Mouse (Mus musculus) kidney, embryonic 15.5 days (tissue): ENCODE data around the gene B3galt6. TPM values are rescaled to one million over a fixed set of nuclear protein-coding genes. Genes with fewer than 3 reads are reported as not detected.

Source experiments
- ATAC-seq: fragments of 200-750 bp; cut with Nextera tagmentation; replicated peaks from 2 replicates; pipeline ENCODE4 v1.8.0; 2017; ENCODE audit warnings: moderate TSS enrichment; ENCODE audit not compliant: low FRiP score
- H3K27ac ChIP-seq: fragments of 300-500 bp; sonication (generic); 2 replicates; pipeline ENCODE4 v1.5.1; 2015; ENCODE audit warnings: mild to moderate bottlenecking, inconsistent platforms
- H3K27me3 ChIP-seq: fragments of 300-500 bp; sonication (generic); 2 replicates; pipeline ENCODE4 v1.6.1; 2015; ENCODE audit warnings: inconsistent platforms
- H3K36me3 ChIP-seq: fragments of 300-500 bp; sonication (generic); 2 replicates; pipeline ENCODE4 v1.6.1; 2015; ENCODE audit warnings: inconsistent platforms
- H3K4me1 ChIP-seq: fragments of 300-500 bp; sonication (generic); 2 replicates; pipeline ENCODE4 v1.6.1; 2015; ENCODE audit warnings: inconsistent platforms
- H3K4me2 ChIP-seq: fragments of 300-500 bp; sonication (generic); 2 replicates; pipeline ENCODE4 v1.6.1; 2015; ENCODE audit warnings: moderate library complexity, mild to moderate bottlenecking, inconsistent platforms
- H3K4me3 ChIP-seq: fragments of 300-500 bp; sonication (generic); replicated peaks from 2 replicates; pipeline ENCODE4 v1.5.1; 2015; ENCODE audit warnings: mild to moderate bottlenecking, inconsistent platforms
- H3K9ac ChIP-seq: fragments of 300-500 bp; sonication (generic); 2 replicates; pipeline ENCODE4 v1.6.1; 2015; ENCODE audit warnings: mild to moderate bottlenecking, inconsistent platforms
- H3K9me3 ChIP-seq: fragments of 300-500 bp; sonication (generic); replicated peaks from 2 replicates; pipeline ENCODE4 v1.6.1; 2016; ENCODE audit warnings: inconsistent platforms
- WGBS: fragments of 180-500 bp; shearing (Covaris S2); methylation state at CpG from one replicate; pipeline ENCODE4 v1.1.7; 2015; ENCODE audit warnings: mixed read lengths; 5-methylcytosine and 5-hydroxymethylcytosine counted together
- polyA plus RNA-seq: library from polyadenylated mRNA; unstranded; fragments of >200 nt; fragmentation: Nextera tagmentation; extraction: Ambion mirVana; gene quantifications from 2 replicates; pipeline ENCODE4 v1.2.1, GENCODE M21; 2015

The B3galt6 gene
- polyA plus RNA-seq = 17.5 and 18.1 TPM in 2 replicates

DNA sequence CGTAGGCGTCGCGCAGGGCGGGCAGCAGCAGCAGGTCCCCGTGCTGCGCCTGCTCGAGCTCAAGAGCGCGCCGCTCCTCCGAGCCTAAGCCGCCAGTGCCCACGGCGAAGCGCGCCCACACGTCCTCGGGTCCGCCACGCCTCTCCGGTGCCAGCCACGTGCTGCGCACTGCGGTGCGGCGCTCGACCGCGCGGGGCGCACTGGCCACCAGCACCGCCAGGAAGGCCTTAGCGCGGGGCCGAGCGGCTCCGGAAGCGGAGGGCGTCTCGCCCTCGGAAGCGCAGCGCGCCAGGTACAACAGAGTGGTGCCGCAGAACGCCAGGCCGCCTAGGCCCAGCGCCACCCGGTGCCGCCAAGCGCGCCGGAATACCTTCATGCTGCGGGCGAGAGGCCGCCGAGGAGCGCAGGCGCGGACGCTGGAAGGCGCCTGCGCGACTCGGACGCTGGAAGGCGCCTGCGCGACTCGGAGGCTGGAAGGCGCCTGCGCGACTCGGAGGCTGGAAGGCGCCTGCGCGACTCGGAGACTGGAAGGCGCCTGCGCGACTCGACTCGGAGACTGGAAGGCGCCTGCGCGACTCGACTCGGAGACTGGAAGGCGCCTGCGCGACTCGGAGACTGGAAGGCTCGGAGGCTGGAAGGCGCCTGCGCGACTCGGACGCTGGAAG, at the start of gene B3galt6, which contains the start of gene Sdf4:
B3galt6 (minus strand) TSS at position 409 of the 665 bp plus-strand sequence.
Sdf4 (plus strand) TSS at position 632 of the 665 bp plus-strand sequence.
- peaks cover 28% of the 10 kb centered on the region for H3K4me1 ChIP-seq
- H3K9ac ChIP-seq = peak within 1 kb of the TSS; percentile 72
- no peaks in the 10 kb centered on the region for H3K9me3 ChIP-seq
- under 1% methylated on average over 99 of the region's 99 CpGs for WGBS
- ATAC-seq = peak; percentile 87
- peak within 1 kb of the TSS; percentile 68 for H3K4me3 ChIP-seq
- H3K27ac ChIP-seq = peak within 1 kb of the TSS; percentile 97
- no peaks in the 10 kb centered on the region for H3K27me3 ChIP-seq
- peak within 1 kb of the TSS; percentile 98 for H3K4me2 ChIP-seq
- peaks cover 27% of the 10 kb centered on the region for H3K36me3 ChIP-seq

DNA sequence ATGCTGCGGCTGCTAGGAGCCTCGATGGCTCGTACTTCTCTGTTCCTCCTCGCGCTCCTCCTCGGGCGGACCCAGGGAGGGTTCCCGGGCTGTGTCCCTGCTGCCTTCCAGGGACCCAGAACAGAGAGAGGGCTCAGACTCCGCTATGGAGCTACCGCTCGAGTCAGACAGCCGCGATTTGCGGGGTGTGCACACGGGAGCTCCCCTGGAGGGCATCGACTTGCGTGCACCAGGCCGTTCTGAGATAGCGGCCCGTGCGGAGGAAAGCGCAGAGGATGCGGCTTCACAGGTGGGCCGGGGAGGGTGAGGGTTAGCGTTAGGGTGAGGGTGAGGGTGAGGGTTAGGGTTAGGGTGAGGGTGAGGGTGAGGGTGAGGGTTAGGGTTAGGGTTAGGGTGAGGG, 42.5 kb upstream of the B3galt6 start:
- 12% methylated on average over 25 of the region's 25 CpGs for WGBS
- no peak for ATAC-seq

DNA sequence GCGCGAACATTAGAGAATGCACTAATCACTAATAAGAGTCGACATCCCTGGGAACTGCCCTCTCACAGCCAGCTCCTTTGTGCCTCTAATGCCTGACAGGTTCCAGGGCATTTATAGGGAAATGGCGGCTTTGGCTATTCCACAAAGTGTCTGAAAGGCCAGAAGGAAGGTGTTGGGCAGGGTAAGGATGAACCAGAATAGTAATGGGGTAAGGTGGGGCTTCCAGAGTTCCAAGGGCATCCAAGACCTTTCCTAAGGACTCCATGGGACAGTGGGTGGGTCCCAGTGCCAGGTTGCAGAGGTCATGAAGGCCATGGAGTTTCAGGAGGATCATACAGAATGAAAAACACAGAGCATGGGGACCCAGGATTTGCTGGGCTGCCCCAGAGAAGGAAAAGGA, 41.9 kb upstream of the B3galt6 start:
- H3K36me3 ChIP-seq = peaks cover 10% of the 10 kb centered on the region; the same call in 1 of the 2 replicates
- 68% methylated on average over 4 of the region's 4 CpGs for WGBS
- no peak overlapping the region for H3K27ac ChIP-seq
- H3K4me2 ChIP-seq = peak overlapping the region; percentile 55
- H3K9me3 ChIP-seq = no peaks in the 10 kb centered on the region
- 0 out of 2 replicates have a peak overlapping the region, but pooled peaks have one; percentile 10 for H3K9ac ChIP-seq
- peaks cover 49% of the 10 kb centered on the region for H3K4me1 ChIP-seq
- H3K4me3 ChIP-seq = no peak overlapping the region
- no peak for ATAC-seq
- H3K27me3 ChIP-seq = peaks cover 23% of the 10 kb centered on the region

More for the DNA sequence above, 42.5 kb upstream of the B3galt6 start:
- Histone ChIP-seq H3K4me2 (peak overlapping the region; percentile 55), H3K9me3 (no peaks in the 10 kb centered on the region), H3K4me3 (peak overlapping the region; percentile 22), H3K36me3 (peaks cover 6% of the 10 kb centered on the region; the same call in 1 of the 2 replicates), H3K27ac (no peak overlapping the region), H3K27me3 (peaks cover 23% of the 10 kb centered on the region), H3K9ac (0 out of 2 replicates have a peak overlapping the region, but pooled peaks have one; percentile 10), H3K4me1 (peaks cover 49% of the 10 kb centered on the region)

DNA sequence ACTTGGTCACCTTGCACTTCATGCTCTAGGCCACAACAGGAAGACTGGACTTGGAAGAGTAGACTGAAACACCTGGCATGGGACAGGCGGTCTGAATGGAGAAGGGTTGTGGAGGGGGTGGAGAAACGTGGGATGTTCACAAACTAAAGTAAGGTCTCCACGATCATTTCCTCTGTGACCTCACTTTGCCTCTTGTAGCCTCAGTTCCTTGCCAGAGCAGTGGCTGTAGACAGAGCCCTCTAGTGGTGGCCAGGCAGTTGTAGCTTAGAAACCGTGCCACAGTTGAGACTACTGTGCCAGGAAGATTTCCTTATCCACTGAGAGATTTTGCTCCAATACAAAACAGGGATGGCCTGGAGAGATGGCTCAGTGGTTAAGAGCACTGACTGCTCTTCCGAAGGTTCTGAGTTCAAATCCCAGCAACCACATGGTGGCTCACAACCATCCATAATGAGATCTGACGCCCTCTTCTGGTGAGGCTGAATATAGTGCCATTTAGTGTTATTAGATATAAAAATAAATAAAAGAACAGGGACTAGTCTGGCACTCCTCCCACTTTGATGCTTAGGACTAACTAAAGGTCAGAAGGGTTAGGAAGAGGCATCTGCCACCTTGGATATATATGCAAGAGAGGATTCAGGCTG, 41.1 kb upstream of the B3galt6 start:
- peaks cover 49% of the 10 kb centered on the region for H3K4me1 ChIP-seq
- 40% methylated on average over 6 of the region's 6 CpGs for whole genome bisulfite sequencing
- H3K4me3 ChIP-seq = no peak overlapping the region
- peaks cover 14% of the 10 kb centered on the region for H3K36me3 ChIP-seq
- no peaks in the 10 kb centered on the region for H3K9me3 ChIP-seq
- H3K4me2 ChIP-seq = no peak overlapping the region
- H3K27me3 ChIP-seq = peaks cover 23% of the 10 kb centered on the region
- H3K27ac ChIP-seq = peak overlapping the region; percentile 95; the same call in 1 of the 2 replicates
- H3K9ac ChIP-seq = no peak overlapping the region
- no peak for ATAC-seq

DNA sequence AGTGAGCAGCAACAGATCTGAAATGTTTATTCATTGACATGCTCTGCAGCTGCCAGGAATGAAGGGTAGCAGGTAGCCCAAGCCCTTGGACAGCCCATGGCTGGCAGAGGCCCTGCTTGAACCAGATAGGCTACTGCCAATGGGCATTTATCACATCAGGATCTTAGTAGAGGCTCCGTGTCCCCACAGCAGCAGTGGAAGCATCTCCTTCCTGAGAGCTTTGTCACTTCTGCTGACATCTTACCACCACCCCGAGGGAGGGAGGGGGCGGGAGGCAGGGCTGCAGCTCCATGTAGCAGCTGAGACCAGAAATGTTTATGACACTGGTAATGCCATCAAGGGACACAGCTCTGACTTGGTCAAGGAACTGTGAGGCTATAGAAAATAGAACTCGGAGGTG, 40.4 kb upstream of the B3galt6 start:
- ATAC-seq = no peak
- Histone ChIP-seq H3K9ac (no peak overlapping the region), H3K27ac (peak overlapping the region; percentile 95), H3K4me2 (peak overlapping the region; percentile 80; the same call in 1 of the 2 replicates), H3K9me3 (no peaks in the 10 kb centered on the region), H3K4me3 (no peak overlapping the region), H3K36me3 (peaks cover 21% of the 10 kb centered on the region), H3K27me3 (peaks cover 23% of the 10 kb centered on the region), H3K4me1 (peaks cover 49% of the 10 kb centered on the region)
- WGBS = 75% methylated on average over 4 of the region's 4 CpGs

DNA sequence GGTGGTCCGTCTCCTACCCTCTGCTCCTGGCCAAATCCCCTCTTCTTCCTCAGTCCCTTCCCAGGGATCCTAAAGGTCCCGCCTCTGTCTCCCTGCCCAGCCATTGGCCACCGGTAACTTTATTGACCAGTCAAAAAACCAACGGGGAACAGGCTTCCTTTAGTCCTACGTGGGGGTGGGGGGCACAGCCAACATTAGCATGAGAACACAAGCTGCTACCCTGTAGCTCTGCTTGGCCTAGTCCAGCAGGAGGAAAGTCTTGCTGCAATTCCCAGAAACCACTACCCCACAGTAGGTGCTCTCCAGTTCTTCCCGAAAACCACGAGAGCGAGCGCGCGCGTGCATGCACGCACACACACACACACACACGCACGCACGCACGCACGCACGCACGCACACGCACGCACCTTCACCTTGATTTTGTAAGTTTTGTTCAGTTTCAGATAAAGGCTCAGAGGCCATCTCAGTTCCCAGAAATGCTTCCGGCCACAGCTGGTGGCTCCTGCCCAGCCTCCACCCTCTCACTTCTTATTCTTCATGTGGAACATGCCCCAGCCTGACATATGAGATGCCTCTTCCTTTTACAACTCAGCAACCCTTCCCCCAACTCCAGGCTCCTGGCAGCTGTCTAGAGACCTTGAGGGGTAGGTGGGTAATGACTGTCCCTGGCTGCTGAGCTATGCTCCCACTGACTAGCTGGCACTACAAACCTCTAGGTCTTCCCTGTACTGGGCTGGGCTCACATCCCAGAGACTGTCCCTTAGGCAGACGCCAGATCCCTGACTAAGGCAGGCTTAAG, 39.3 kb upstream of the B3galt6 start:
- Histone ChIP-seq H3K9ac (peak overlapping the region; percentile 48), H3K4me1 (peaks cover 49% of the 10 kb centered on the region), H3K4me2 (peak overlapping the region; percentile 80), H3K27me3 (peaks cover 23% of the 10 kb centered on the region), H3K36me3 (peaks cover 31% of the 10 kb centered on the region), H3K27ac (peak overlapping the region; percentile 95), H3K4me3 (peak overlapping the region; percentile 54), H3K9me3 (no peaks in the 10 kb centered on the region)
- under 1% methylated on average over 24 of the region's 24 CpGs for WGBS
- peak; percentile 90 for ATAC-seq

DNA sequence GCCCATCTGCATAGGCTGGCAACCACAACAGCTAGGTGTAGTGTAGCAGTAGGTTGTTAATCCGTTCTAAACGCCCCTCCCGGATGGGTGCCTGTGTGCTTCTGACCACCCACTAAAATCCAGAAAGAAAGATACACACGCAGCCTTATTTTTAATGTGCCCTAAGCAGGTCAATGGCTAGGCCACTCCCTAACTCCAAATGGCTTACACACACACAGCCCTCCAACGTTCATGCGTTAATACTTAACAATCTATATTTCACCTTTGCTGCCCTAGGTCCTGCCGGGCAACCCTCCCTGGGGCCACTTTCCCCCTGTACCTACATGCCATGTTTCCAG, 38.8 kb upstream of the B3galt6 start:
- no peak; the same call in 1 of the 2 replicates for ATAC-seq

DNA sequence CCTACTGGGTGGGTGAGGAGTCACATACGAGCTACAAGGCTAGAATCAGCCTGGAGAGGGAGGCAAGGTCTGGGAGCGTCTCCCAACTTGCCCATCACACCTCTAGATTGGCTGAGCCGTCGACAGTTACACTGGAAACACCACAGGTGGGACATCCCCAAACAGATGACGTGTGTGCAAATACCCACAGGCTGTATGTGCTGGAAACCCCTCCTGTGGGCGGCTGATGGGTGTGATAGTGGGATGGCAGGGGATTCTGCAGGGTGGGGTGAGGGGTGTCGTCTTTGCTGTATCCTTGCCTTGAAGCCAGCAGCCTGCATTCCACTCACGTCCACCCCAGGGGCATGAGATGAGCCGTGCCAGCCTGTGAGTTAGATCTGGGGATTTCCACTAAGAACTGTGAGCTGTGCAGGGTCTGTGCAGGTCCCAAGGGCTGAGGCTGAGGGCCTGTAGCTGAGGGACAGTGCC, 38.2 kb upstream of the B3galt6 start:
- 64% methylated on average over 9 of the region's 9 CpGs for WGBS
- H3K4me3 ChIP-seq = peak overlapping the region; percentile 54
- H3K36me3 ChIP-seq = peaks cover 32% of the 10 kb centered on the region
- H3K4me2 ChIP-seq = peak overlapping the region; percentile 80
- H3K27ac ChIP-seq = peak overlapping the region; percentile 95
- H3K4me1 ChIP-seq = peaks cover 52% of the 10 kb centered on the region
- peak overlapping the region; percentile 48 for H3K9ac ChIP-seq
- no peak; the same call in 1 of the 2 replicates for ATAC-seq
- peaks cover 17% of the 10 kb centered on the region for H3K27me3 ChIP-seq
- no peaks in the 10 kb centered on the region for H3K9me3 ChIP-seq

More for the DNA sequence above, 38.8 kb upstream of the B3galt6 start:
- peak overlapping the region; percentile 80 for H3K4me2 ChIP-seq
- 2% methylated on average over 7 of the region's 7 CpGs for WGBS
- peaks cover 22% of the 10 kb centered on the region for H3K27me3 ChIP-seq
- peak overlapping the region; percentile 48 for H3K9ac ChIP-seq
- no peaks in the 10 kb centered on the region for H3K9me3 ChIP-seq
- peak overlapping the region; percentile 54 for H3K4me3 ChIP-seq
- peak overlapping the region; percentile 95 for H3K27ac ChIP-seq
- H3K36me3 ChIP-seq = peaks cover 32% of the 10 kb centered on the region
- peaks cover 52% of the 10 kb centered on the region for H3K4me1 ChIP-seq

DNA sequence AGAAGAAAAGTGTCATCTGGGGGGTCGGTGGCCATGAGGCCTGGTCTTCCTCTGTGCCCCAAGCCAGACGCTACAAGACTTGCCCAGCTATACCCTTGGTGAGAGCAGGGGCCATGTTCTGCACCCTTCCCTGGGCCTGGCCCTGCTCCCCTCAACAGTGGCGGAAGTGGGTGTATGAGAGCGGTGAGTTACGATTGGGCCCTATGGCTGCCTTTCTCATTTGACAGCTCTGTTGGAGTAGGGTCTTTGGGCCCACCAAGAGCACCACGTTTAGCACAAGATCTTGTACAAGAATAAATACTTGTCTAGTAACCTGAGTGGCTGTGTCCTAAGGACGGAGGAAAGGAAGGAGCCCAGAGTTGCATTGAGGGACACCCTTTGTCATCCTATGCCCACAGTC, 36.1 kb upstream of the B3galt6 start:
- WGBS = 89% methylated on average over 7 of the region's 7 CpGs
- ATAC-seq = no peak

DNA sequence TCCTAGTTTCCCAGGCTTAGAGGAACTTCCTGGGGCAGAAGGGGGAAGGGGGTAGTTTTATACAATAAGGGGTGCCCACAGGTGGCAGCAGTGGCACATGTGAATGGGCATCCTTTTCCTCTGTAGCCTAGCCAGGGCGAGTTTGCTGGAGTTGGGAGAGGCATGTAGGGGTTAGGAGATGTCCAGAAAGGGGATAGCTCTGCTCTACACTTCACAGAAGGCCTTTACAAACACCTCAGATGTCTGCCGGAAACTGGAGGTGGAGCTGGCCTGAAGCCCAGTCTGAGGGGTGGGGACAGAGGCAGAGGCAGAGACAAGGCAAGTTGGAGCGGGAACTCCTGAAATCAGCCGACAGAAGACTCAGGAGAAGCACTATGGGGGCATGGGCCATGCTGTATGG, 33.6 kb upstream of the B3galt6 start, which contains the start of gene Tnfrsf18:
Tnfrsf18 (plus strand) TSS at position 152 of the 400 bp plus-strand sequence.
- Histone ChIP-seq H3K9ac (no peak within 1 kb of the TSS), H3K4me1 (peaks cover 19% of the 10 kb centered on the region), H3K27ac (0 out of 2 replicates have a peak within 1 kb of the TSS, but pooled peaks have one; percentile 22), H3K4me3 (no peak within 1 kb of the TSS), H3K4me2 (no peak within 1 kb of the TSS), H3K36me3 (peaks cover 29% of the 10 kb centered on the region), H3K9me3 (no peaks in the 10 kb centered on the region), H3K27me3 (no peaks in the 10 kb centered on the region)
- ATAC-seq = no peak
- 41% methylated on average over 4 of the region's 4 CpGs for WGBS

More for the DNA sequence above, 36.1 kb upstream of the B3galt6 start:
- Histone ChIP-seq H3K36me3 (peaks cover 26% of the 10 kb centered on the region), H3K9me3 (no peaks in the 10 kb centered on the region), H3K27me3 (no peaks in the 10 kb centered on the region), H3K4me1 (peaks cover 39% of the 10 kb centered on the region), H3K4me3 (no peak overlapping the region), H3K9ac (no peak overlapping the region), H3K4me2 (no peak overlapping the region), H3K27ac (no peak overlapping the region)

DNA sequence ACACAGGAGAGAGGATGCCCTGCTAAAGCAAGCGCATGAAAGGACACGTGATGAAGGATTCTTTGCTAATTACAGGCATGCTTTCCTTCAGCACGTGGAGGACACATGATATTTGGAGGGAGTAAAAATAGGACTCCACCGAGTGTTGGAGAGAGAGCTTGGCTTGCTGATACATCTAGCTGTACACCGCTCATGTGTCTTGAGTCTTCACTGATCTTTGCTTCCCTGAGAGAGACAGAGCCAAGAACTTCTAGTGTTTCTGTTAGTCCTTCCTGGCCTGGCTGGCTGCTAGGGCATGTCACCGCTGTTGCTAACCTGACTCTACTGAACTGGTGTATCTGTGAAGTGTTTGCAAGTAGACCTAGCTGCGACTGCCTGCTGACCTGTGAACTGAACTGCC, 31.7 kb upstream of the B3galt6 start:
- Histone ChIP-seq H3K4me3 (no peak overlapping the region), H3K4me1 (peaks cover 8% of the 10 kb centered on the region), H3K36me3 (peaks cover 30% of the 10 kb centered on the region), H3K27me3 (no peaks in the 10 kb centered on the region), H3K9me3 (no peaks in the 10 kb centered on the region), H3K4me2 (no peak overlapping the region), H3K27ac (no peak overlapping the region), H3K9ac (no peak overlapping the region)
- no peak for ATAC-seq
- 93% methylated on average over 7 of the region's 7 CpGs for WGBS
